Mouse (Mus musculus) lung, postnatal 14 days (tissue): ENCODE data around the gene D17H6S53E.

Experiments
- DNase-seq: peaks from one replicate; pipeline ENCODE4 v3.0.0; 2021

The D17H6S53E gene

GRCm38 (mm10) chr17:35134801-35135590 lies 8.8 kb downstream of the D17H6S53E start, which contains the start of gene Bag6:
Gene Bag6, plus strand, starts transcription at chr17:35135178.
- DNase-seq = peak; percentile 95

GRCm38 (mm10) chr17:35135591-35136320 lies 9.6 kb downstream of the D17H6S53E start:
- no peak for DNase-seq

- DNase-seq = no peak
These were observed 13.1 kb downstream of the D17H6S53E start for GRCm38 (mm10) chr17:35139269-35139668.

- DNase-seq = no peak
These were observed 14.4 kb downstream of the D17H6S53E start for GRCm38 (mm10) chr17:35140490-35140996.

- DNase-seq = no peak
These were observed 15.8 kb downstream of the D17H6S53E start for GRCm38 (mm10) chr17:35141971-35142370.

GRCm38 (mm10) chr17:35146139-35146538 lies 20.0 kb downstream of the D17H6S53E start:
- DNase-seq = no peak

GRCm38 (mm10) chr17:35147348-35147747 lies 21.2 kb downstream of the D17H6S53E start:
- no peak for DNase-seq

- no peak for DNase-seq
These were observed 21.9 kb downstream of the D17H6S53E start for GRCm38 (mm10) chr17:35147922-35148639.

GRCm38 (mm10) chr17:35152121-35152520 lies 25.9 kb downstream of the D17H6S53E start:
- DNase-seq = no peak

- DNase-seq = no peak
These were observed 26.9 kb downstream of the D17H6S53E start for GRCm38 (mm10) chr17:35153077-35153476.

- no peak for DNase-seq
These were observed 27.8 kb downstream of the D17H6S53E start for GRCm38 (mm10) chr17:35153931-35154330.

- DNase-seq = no peak
These were observed 28.4 kb downstream of the D17H6S53E start for GRCm38 (mm10) chr17:35154616-35155015.

GRCm38 (mm10) chr17:35155451-35155850 lies 29.3 kb downstream of the D17H6S53E start:
- no peak for DNase-seq

- DNase-seq = no peak
These were observed 30.5 kb downstream of the D17H6S53E start for GRCm38 (mm10) chr17:35156461-35157200.

- DNase-seq = no peak
These were observed 31.1 kb downstream of the D17H6S53E start for GRCm38 (mm10) chr17:35157254-35157653.

- no peak for DNase-seq
These were observed 31.5 kb downstream of the D17H6S53E start for GRCm38 (mm10) chr17:35157661-35158175.

- DNase-seq = no peak
These were observed 32.8 kb downstream of the D17H6S53E start for GRCm38 (mm10) chr17:35158850-35159593.

- DNase-seq = no peak
These were observed 33.5 kb downstream of the D17H6S53E start for GRCm38 (mm10) chr17:35159638-35160037.

GRCm38 (mm10) chr17:35161421-35161820 lies 35.2 kb downstream of the D17H6S53E start:
- DNase-seq = no peak

GRCm38 (mm10) chr17:35162121-35162520 lies 35.9 kb downstream of the D17H6S53E start:
- no peak for DNase-seq

- peak; percentile 49 for DNase-seq
These were observed 36.6 kb downstream of the D17H6S53E start for GRCm38 (mm10) chr17:35162730-35163129.
